Mouse (Mus musculus) liver, embryonic 14.5 days (tissue): ENCODE measurements around the gene Tceal3.

Experiments used
- CTCF ChIP-seq: IDR thresholded peaks from 2 replicates; pipeline ENCODE4 v1.5.1; 2016; ENCODE audit warnings: antibody characterized with exemption, low read depth, control low read depth
- EP300 ChIP-seq: IDR thresholded peaks from 2 replicates; pipeline ENCODE4 v1.6.1; 2016; ENCODE audit warnings: antibody characterized with exemption, low read depth

GRCm38 (mm10) chrX:136584617-136585016 is 6.0 kb upstream of the Tceal3 start:
- TF ChIP-seq CTCF, result no peak
- TF ChIP-seq EP300, result no peak
